Mouse (Mus musculus) bone marrow macrophage, adult 2 months (primary cell): ENCODE measurements around the gene Ppp1r10.

Experiments
- CTCF ChIP-seq: IDR thresholded peaks from 2 replicates; pipeline ENCODE4 v1.5.1; 2012; ENCODE audit warnings: low read depth, mild to moderate bottlenecking, low read length, moderate library complexity
- POLR2A ChIP-seq: IDR thresholded peaks from 2 replicates; pipeline ENCODE4 v1.6.1; 2012; ENCODE audit warnings: mild to moderate bottlenecking, low read depth, low read length, borderline replicate concordance

DNA sequence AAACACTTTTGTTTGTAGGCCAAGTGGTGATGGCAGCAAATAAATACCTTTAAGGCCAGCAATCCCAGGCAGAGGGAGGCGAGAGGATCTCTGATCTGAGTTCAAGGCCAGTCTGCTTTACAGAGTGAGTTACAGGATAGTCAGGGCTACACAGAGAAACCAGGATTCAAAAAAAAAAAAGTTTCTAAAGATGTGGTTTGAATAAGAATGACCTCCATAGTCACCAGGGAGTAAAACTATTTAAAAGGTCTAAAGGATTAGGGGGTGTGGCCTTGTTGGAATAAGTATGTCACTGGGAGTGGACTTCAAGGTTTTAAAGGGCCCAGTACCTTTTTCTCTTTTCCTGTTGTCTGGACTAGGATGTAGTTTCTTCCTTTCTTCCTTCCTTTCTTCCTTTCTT is 23.7 kb downstream of the Ppp1r10 start:
- TF ChIP-seq CTCF (no peak), POLR2A (no peak)
